Mouse (Mus musculus) embryonic facial prominence, embryonic 10.5 days (tissue): Measurements from ENCODE around the gene Tshb. TPM values are rescaled to one million over a fixed set of nuclear protein-coding genes. Genes with fewer than 3 reads are reported as not detected.
A peak's percentile ranks its signal among the peaks of the same experiment; 100 is the strongest.

Source experiments
- DNase-seq: peaks from one replicate; pipeline ENCODE4 v3.0.0-alpha.2; 2017; ENCODE audit warnings: low spot score
- H3K27ac ChIP-seq: fragments of 300-500 bp; sonication (generic); replicated peaks from 2 replicates; pipeline ENCODE4 v1.5.1; 2016; ENCODE audit warnings: mild to moderate bottlenecking
- H3K27me3 ChIP-seq: fragments of 300-500 bp; sonication (generic); replicated peaks from 2 replicates; pipeline ENCODE4 v1.6.1; 2016; ENCODE audit warnings: low read depth, mild to moderate bottlenecking; ENCODE audit not compliant: poor library complexity, severe bottlenecking
- H3K36me3 ChIP-seq: fragments of 300-500 bp; sonication (generic); replicated peaks from 2 replicates; pipeline ENCODE4 v1.6.1; 2016; ENCODE audit warnings: mild to moderate bottlenecking, moderate library complexity
- H3K4me1 ChIP-seq: fragments of 300-500 bp; sonication (generic); 2 replicates; pipeline ENCODE4 v1.6.1; 2016
- H3K4me3 ChIP-seq: fragments of 300-500 bp; sonication (generic); 2 replicates; pipeline ENCODE4 v1.5.1; 2016; ENCODE audit warnings: mild to moderate bottlenecking, moderate library complexity
- H3K9me3 ChIP-seq: fragments of 300-500 bp; sonication (generic); 2 replicates; pipeline ENCODE4 v1.6.1; 2016; ENCODE audit warnings: mild to moderate bottlenecking
- WGBS: fragments of 180-500 bp; shearing (Covaris S2); methylation state at CpG from one replicate; pipeline ENCODE4 v1.1.7; 2016; 5-methylcytosine and 5-hydroxymethylcytosine counted together
- polyA plus RNA-seq: library from polyadenylated mRNA; unstranded; fragments of >200 nt; fragmentation: Nextera tagmentation; extraction: Ambion mirVana; gene quantifications from 2 replicates; pipeline ENCODE4 v1.2.1, GENCODE M21; 2016

The Tshb gene
- polyA plus RNA-seq, 1 experiment from 2014 or later, result 0.10 TPM

- Histone ChIP-seq H3K27me3 (peaks cover 35% of the 10 kb centered on the region), H3K4me3 (peak overlapping the region; percentile 82), H3K4me1 (peaks cover 29% of the 10 kb centered on the region), H3K9me3 (no peaks in the 10 kb centered on the region), H3K27ac (peak overlapping the region; percentile 84), H3K36me3 (no peaks in the 10 kb centered on the region)
- DNase-seq, result peak; percentile 63
- WGBS, result under 1% methylated on average over 33 of the region's 33 CpGs
Observed at GRCm38 (mm10) chr3:102735031-102735558, 47.4 kb downstream of the Tshb start.

GRCm38 (mm10) chr3:102734313-102735030 lies 48.0 kb downstream of the Tshb start, which contains the start of gene Tspan2:
Tspan2 (plus strand) TSS chr3:102734529.
- H3K4me3 ChIP-seq, result peak within 1 kb of the TSS; percentile 82
- 1% methylated on average over 54 of the region's 54 CpGs for WGBS
- H3K27ac ChIP-seq, result peak within 1 kb of the TSS; percentile 84

GRCm38 (mm10) chr3:102733936-102734312 lies 48.6 kb downstream of the Tshb start:
- Histone ChIP-seq H3K9me3 (no peaks in the 10 kb centered on the region), H3K27ac (no peak overlapping the region; the same call in 1 of the 2 replicates), H3K27me3 (peaks cover 35% of the 10 kb centered on the region), H3K4me1 (peaks cover 29% of the 10 kb centered on the region), H3K4me3 (peak overlapping the region; percentile 82), H3K36me3 (no peaks in the 10 kb centered on the region)
- no peak for DNase-seq
- 46% methylated on average over 6 of the region's 6 CpGs for WGBS

More at GRCm38 (mm10) chr3:102734313-102735030, 48.0 kb downstream of the Tshb start, which contains the start of gene Tspan2:
- Histone ChIP-seq H3K27me3 (peaks cover 35% of the 10 kb centered on the region), H3K4me1 (peaks cover 29% of the 10 kb centered on the region), H3K9me3 (no peaks in the 10 kb centered on the region), H3K36me3 (no peaks in the 10 kb centered on the region)
- DNase-seq, result peak; percentile 82

- Histone ChIP-seq H3K4me1 (peaks cover 29% of the 10 kb centered on the region), H3K36me3 (no peaks in the 10 kb centered on the region), H3K4me3 (no peak overlapping the region), H3K27ac (no peak overlapping the region), H3K9me3 (no peaks in the 10 kb centered on the region), H3K27me3 (peaks cover 35% of the 10 kb centered on the region)
- WGBS, result 96% methylated on average over 3 of the region's 3 CpGs
- no peak for DNase-seq
Observed at GRCm38 (mm10) chr3:102733050-102733449, 49.5 kb downstream of the Tshb start.

- no peak overlapping the region for H3K4me3 ChIP-seq
- DNase-seq, result no peak
- peaks cover 35% of the 10 kb centered on the region for H3K27me3 ChIP-seq
- peaks cover 29% of the 10 kb centered on the region for H3K4me1 ChIP-seq
- no peak overlapping the region for H3K27ac ChIP-seq
- no peaks in the 10 kb centered on the region for H3K9me3 ChIP-seq
- no peaks in the 10 kb centered on the region for H3K36me3 ChIP-seq
- 94% methylated on average over 4 of the region's 4 CpGs for WGBS
Observed at GRCm38 (mm10) chr3:102732619-102733018, 49.9 kb downstream of the Tshb start.

- no peaks in the 10 kb centered on the region for H3K36me3 ChIP-seq
- DNase-seq, result no peak
- no peak overlapping the region for H3K4me3 ChIP-seq
- peaks cover 24% of the 10 kb centered on the region for H3K27me3 ChIP-seq
- H3K27ac ChIP-seq, result no peak overlapping the region
- 77% methylated on average over 3 of the region's 3 CpGs for WGBS
- H3K9me3 ChIP-seq, result no peaks in the 10 kb centered on the region
- peaks cover 21% of the 10 kb centered on the region for H3K4me1 ChIP-seq
Observed at GRCm38 (mm10) chr3:102731112-102731511, 51.4 kb downstream of the Tshb start.

- WGBS, result 59% methylated on average over 5 of the region's 5 CpGs
- Histone ChIP-seq H3K27ac (no peak overlapping the region), H3K9me3 (no peaks in the 10 kb centered on the region), H3K27me3 (peaks cover 14% of the 10 kb centered on the region), H3K4me1 (peaks cover 6% of the 10 kb centered on the region; the same call in 1 of the 2 replicates), H3K36me3 (no peaks in the 10 kb centered on the region), H3K4me3 (no peak overlapping the region)
- DNase-seq, result no peak
Observed at GRCm38 (mm10) chr3:102729416-102729815, 53.1 kb downstream of the Tshb start.

Other genes with a start within 250 kb of the Tshb start
- 7.4 and 7.6 TPM in 2 replicates for gene Tspan2, start 48.2 kb downstream of the Tshb start, polyA plus RNA-seq
- not detected in 2 replicates for gene Sycp1, start 153.4 kb upstream of the Tshb start, polyA plus RNA-seq
- not detected in 2 replicates for gene Nr1h5, start 181.4 kb upstream of the Tshb start, polyA plus RNA-seq
- 55.7 and 57.2 TPM in 2 replicates for gene Sike1, start 213.0 kb upstream of the Tshb start, polyA plus RNA-seq
- gene Csde1, start 237.7 kb upstream of the Tshb start, polyA plus RNA-seq, result 469 and 474 TPM in 2 replicates